Mouse (Mus musculus) spleen, adult 2 months (tissue): ENCODE measurements around the gene Pithd1. TPM values are rescaled to one million over a fixed set of nuclear protein-coding genes. Genes with fewer than 3 reads are reported as not detected.
A peak's percentile ranks its signal among the peaks of the same experiment; 100 is the strongest.

ENCODE experiments used
- DNase-seq, 2 experiments: peaks; one replicate each; pipeline versions ENCODE4 v3.0.0 to v3.0.0-alpha.2; 2012 to 2021; ENCODE audit warnings: low spot score in 2 of 2, low read depth in 1 of 2
- H3K27ac ChIP-seq: fragments of 200-500 bp; 2 replicates; pipeline ENCODE4 v1.5.1; 2012; ENCODE audit warnings: low read length, inconsistent platforms; ENCODE audit not compliant: insufficient read depth
- H3K27me3 ChIP-seq: fragments of 200-500 bp; 2 replicates; pipeline ENCODE4 v1.6.1; 2012; ENCODE audit warnings: mild to moderate bottlenecking, moderate library complexity, low read length, inconsistent platforms; ENCODE audit not compliant: control insufficient read depth, insufficient read depth
- H3K36me3 ChIP-seq: fragments of 200-500 bp; 2 replicates; pipeline ENCODE4 v1.6.1; 2012; ENCODE audit warnings: mild to moderate bottlenecking, low read length, inconsistent platforms; ENCODE audit not compliant: control insufficient read depth, insufficient read depth
- H3K4me1 ChIP-seq: fragments of 200-500 bp; 2 replicates; pipeline ENCODE4 v1.6.1; 2011; ENCODE audit warnings: inconsistent platforms; ENCODE audit not compliant: control insufficient read depth, insufficient read depth, insufficient read length
- H3K4me3 ChIP-seq: fragments of 200-500 bp; 2 replicates; pipeline ENCODE4 v1.5.1; 2011; ENCODE audit warnings: mild to moderate bottlenecking, inconsistent platforms; ENCODE audit not compliant: insufficient read depth, insufficient read length; ENCODE audit errors: extremely low read depth
- CTCF ChIP-seq: fragments of 200-500 bp; IDR thresholded peaks from 2 replicates; pipeline ENCODE4 v1.5.1; 2011; ENCODE audit warnings: mild to moderate bottlenecking, inconsistent platforms; ENCODE audit not compliant: insufficient read depth, insufficient read length, insufficient replicate concordance; ENCODE audit errors: extremely low read depth
- POLR2A ChIP-seq: fragments of 200-500 bp; IDR thresholded peaks from 2 replicates; pipeline ENCODE4 v1.6.1; 2011; ENCODE audit warnings: low read depth, low read length, inconsistent platforms
- WGBS: fragments of 180-500 bp; shearing (Covaris S2); methylation state at CpG from one replicate; pipeline ENCODE4 v1.1.7; 2018; 5-methylcytosine and 5-hydroxymethylcytosine counted together
- polyA plus RNA-seq: library from polyadenylated mRNA; depleted of rRNA; stranded (reverse); fragments of >200 nt; gene quantifications from 2 replicates; pipeline ENCODE4 v1.2.3, GENCODE M21; 2012

Gene Pithd1
- polyA plus RNA-seq, 1 experiment, result 31.0 TPM

GRCm38 (mm10) chr4:135962946-135963345 is 24.1 kb downstream of the Pithd1 start:
- peaks cover 23% of the 10 kb centered on the region for H3K36me3 ChIP-seq
- peak overlapping the region; percentile 94 for H3K27ac ChIP-seq
- TF ChIP-seq POLR2A (no peak), CTCF (no peak)
- H3K4me3 ChIP-seq, result peak overlapping the region; percentile 72
- no peak for DNase-seq
- WGBS, result 9% methylated on average over 15 of the region's 15 CpGs
- no peaks in the 10 kb centered on the region for H3K27me3 ChIP-seq
- peaks cover 8% of the 10 kb centered on the region; the same call in 1 of the 2 replicates for H3K4me1 ChIP-seq

GRCm38 (mm10) chr4:135962198-135962597 is 24.9 kb downstream of the Pithd1 start:
- WGBS, result 93% methylated on average over 7 of the region's 7 CpGs
- no peaks in the 10 kb centered on the region for H3K27me3 ChIP-seq
- no peak overlapping the region for H3K27ac ChIP-seq
- peaks cover 8% of the 10 kb centered on the region; the same call in 1 of the 2 replicates for H3K4me1 ChIP-seq
- peaks cover 21% of the 10 kb centered on the region for H3K36me3 ChIP-seq
- no peak overlapping the region for H3K4me3 ChIP-seq
- TF ChIP-seq POLR2A, result no peak
- no peak for TF ChIP-seq CTCF
- no peak for DNase-seq

- Histone ChIP-seq H3K4me3 (no peak overlapping the region), H3K36me3 (peaks cover 20% of the 10 kb centered on the region), H3K27ac (no peak overlapping the region), H3K4me1 (peaks cover 8% of the 10 kb centered on the region; the same call in 1 of the 2 replicates), H3K27me3 (no peaks in the 10 kb centered on the region)
- no peak for TF ChIP-seq POLR2A
- no peak for TF ChIP-seq CTCF
- WGBS, result 92% methylated on average over 5 of the region's 5 CpGs
- DNase-seq, result no peak
Measured at GRCm38 (mm10) chr4:135961709-135962108, 25.4 kb downstream of the Pithd1 start.

- no peak for TF ChIP-seq POLR2A
- TF ChIP-seq CTCF, result peak; percentile 86; the same call in 1 of the 2 replicates
- no peak overlapping the region for H3K4me3 ChIP-seq
- peaks cover 8% of the 10 kb centered on the region; the same call in 1 of the 2 replicates for H3K4me1 ChIP-seq
- H3K36me3 ChIP-seq, result peaks cover 22% of the 10 kb centered on the region
- H3K27ac ChIP-seq, result no peak overlapping the region
- H3K27me3 ChIP-seq, result no peaks in the 10 kb centered on the region
- DNase-seq, result peak; percentile 65 to 81
- 46% methylated on average over 5 of the region's 5 CpGs for WGBS
Measured at GRCm38 (mm10) chr4:135960717-135961116, 26.3 kb downstream of the Pithd1 start.

GRCm38 (mm10) chr4:135958354-135958753 is 28.7 kb downstream of the Pithd1 start:
- Histone ChIP-seq H3K27ac (no peak overlapping the region), H3K36me3 (peaks cover 32% of the 10 kb centered on the region), H3K4me3 (no peak overlapping the region), H3K4me1 (no peaks in the 10 kb centered on the region), H3K27me3 (no peaks in the 10 kb centered on the region)
- no peak for TF ChIP-seq POLR2A
- no peak for TF ChIP-seq CTCF
- DNase-seq, result no peak
- WGBS, result 88% methylated on average over 8 of the region's 8 CpGs

- H3K27ac ChIP-seq, result no peak overlapping the region
- 91% methylated on average over 9 of the region's 9 CpGs for WGBS
- DNase-seq, result no peak
Measured at GRCm38 (mm10) chr4:135955886-135956285, 31.2 kb downstream of the Pithd1 start.

GRCm38 (mm10) chr4:135954241-135954640 is 32.8 kb downstream of the Pithd1 start:
- no peaks in the 10 kb centered on the region for H3K27me3 ChIP-seq
- TF ChIP-seq CTCF (peak; percentile 64; the same call in 1 of the 2 replicates), POLR2A (no peak)
- no peak overlapping the region for H3K27ac ChIP-seq
- WGBS, result 28% methylated on average over 2 of the region's 2 CpGs
- DNase-seq, result peak; percentile 58 to 71
- H3K4me1 ChIP-seq, result no peaks in the 10 kb centered on the region
- H3K36me3 ChIP-seq, result peaks cover 41% of the 10 kb centered on the region
- H3K4me3 ChIP-seq, result no peak overlapping the region

More at GRCm38 (mm10) chr4:135955886-135956285, 31.2 kb downstream of the Pithd1 start:
- no peak for TF ChIP-seq CTCF
- no peak for TF ChIP-seq POLR2A
- no peak overlapping the region for H3K4me3 ChIP-seq
- peaks cover 43% of the 10 kb centered on the region for H3K36me3 ChIP-seq
- H3K4me1 ChIP-seq, result no peaks in the 10 kb centered on the region
- no peaks in the 10 kb centered on the region for H3K27me3 ChIP-seq
